Mouse (Mus musculus) CH12.LX (cell line): ENCODE measurements at regions not wholly inside any gene's neighbourhood (a gene's known extent, or its start where the extent isn't known, plus 50 kb on each side); places are given as distances from the start of the nearest gene placed in this dataset.

ENCODE experiments used
- DNase-seq: peaks from one replicate; pipeline ENCODE4 v3.0.0-alpha.2; 2013; ENCODE audit errors: extremely low read depth
- H3K27ac ChIP-seq: 2 replicates; pipeline ENCODE4 v1.5.1; 2012; ENCODE audit warnings: low read depth, mild to moderate bottlenecking, control low read depth, moderate library complexity; ENCODE audit not compliant: insufficient read depth
- H3K27me3 ChIP-seq: replicated peaks from 2 replicates; pipeline ENCODE3; 2012; ENCODE audit warnings: inconsistent platforms
- H3K36me3 ChIP-seq, 2 experiments: replicated peaks in 1 of 2; 2 replicates each; pipeline versions ENCODE3 to v1.6.1; 2012; ENCODE audit warnings: inconsistent platforms in 1 of 2, low read length in 1 of 2, mild to moderate bottlenecking in 1 of 2, mixed read lengths in 1 of 2, moderate library complexity in 1 of 2; ENCODE audit not compliant: control insufficient read depth in 1 of 2, insufficient read depth in 1 of 2
- H3K4me1 ChIP-seq, 2 experiments: 2 replicates each; pipeline ENCODE4 v1.6.1; 2012; ENCODE audit warnings: inconsistent platforms in 1 of 2, moderate library complexity in 1 of 2; ENCODE audit not compliant: insufficient read depth in 2 of 2, control insufficient read depth in 1 of 2
- H3K4me2 ChIP-seq: 2 replicates; pipeline ENCODE4 v1.6.1; 2012; ENCODE audit warnings: low read depth, mild to moderate bottlenecking, control low read depth; ENCODE audit not compliant: poor library complexity, insufficient read depth, severe bottlenecking
- H3K4me3 ChIP-seq, 3 experiments: fragments of 150-350 bp in 1 of 3; sonication (generic) in 1 of 3; replicated peaks in 1 of 3; 2 replicates each; pipeline versions ENCODE3 to v1.5.1; 2011 to 2012; ENCODE audit warnings: low read depth in 2 of 3, low read length in 2 of 3, mild to moderate bottlenecking in 2 of 3, moderate library complexity in 2 of 3, control low read depth in 1 of 3, improper control_type of control experiment in 1 of 3, inconsistent platforms in 1 of 3, mixed read lengths in 1 of 3; ENCODE audit not compliant: poor library complexity in 1 of 3
- H3K79me2 ChIP-seq: replicated peaks from 2 replicates; pipeline ENCODE4 v1.6.1; 2012; ENCODE audit warnings: mild to moderate bottlenecking, moderate library complexity; ENCODE audit not compliant: control insufficient read depth, poor library complexity, insufficient read depth, severe bottlenecking; ENCODE audit errors: extremely low read depth
- H3K9ac ChIP-seq: 2 replicates; pipeline ENCODE4 v1.6.1; 2012; ENCODE audit warnings: low read depth, mild to moderate bottlenecking, control low read depth, moderate library complexity; ENCODE audit not compliant: insufficient read depth
- H3K9me3 ChIP-seq: replicated peaks from 2 replicates; pipeline ENCODE3; 2012; ENCODE audit warnings: low read length, inconsistent platforms, mixed read lengths
- BHLHE40 ChIP-seq: IDR thresholded peaks from 2 replicates; pipeline ENCODE4 v1.6.1; 2011; ENCODE audit warnings: mild to moderate bottlenecking, low read depth, low read length, improper control_type of control experiment
- CHD2 ChIP-seq: IDR thresholded peaks from 2 replicates; pipeline ENCODE4 v1.6.1; 2011; ENCODE audit warnings: low read length, improper control_type of control experiment
- CTCF ChIP-seq, 2 experiments: IDR thresholded peaks in 1 of 2; conservative IDR thresholded peaks in 1 of 2; 2 replicates each; pipeline ENCODE4 v1.5.1; 2011 to 2012; ENCODE audit warnings: low read depth in 2 of 2, low read length in 2 of 2, improper control_type of control experiment in 1 of 2, inconsistent platforms in 1 of 2, mild to moderate bottlenecking in 1 of 2, moderate library complexity in 1 of 2
- E2F4 ChIP-seq: IDR thresholded peaks from 2 replicates; pipeline ENCODE4 v1.6.1; 2011; ENCODE audit warnings: low read depth, low read length, improper control_type of control experiment; ENCODE audit not compliant: insufficient replicate concordance
- ELF1 ChIP-seq: IDR thresholded peaks from 2 replicates; pipeline ENCODE4 v1.6.1; 2014; ENCODE audit warnings: low read depth, mild to moderate bottlenecking, inconsistent platforms, low read length, improper control_type of control experiment
- EP300 ChIP-seq: IDR thresholded peaks from 2 replicates; pipeline ENCODE4 v1.6.1; 2011; ENCODE audit warnings: low read length, improper control_type of control experiment
- IRF4 ChIP-seq: IDR thresholded peaks from 2 replicates; pipeline ENCODE4 v1.6.1; 2014; ENCODE audit warnings: low read depth, mild to moderate bottlenecking, inconsistent platforms, low read length, improper control_type of control experiment
- JUN ChIP-seq: IDR thresholded peaks from 2 replicates; pipeline ENCODE4 v1.6.1; 2011; ENCODE audit warnings: low read depth, mild to moderate bottlenecking, low read length, improper control_type of control experiment, moderate library complexity; ENCODE audit not compliant: insufficient read depth
- JUND ChIP-seq: conservative IDR thresholded peaks from 2 replicates; pipeline ENCODE4 v1.6.1; 2011; ENCODE audit warnings: low read depth, low read length, improper control_type of control experiment
- MAFK ChIP-seq: IDR thresholded peaks from 2 replicates; pipeline ENCODE4 v1.6.1; 2011; ENCODE audit warnings: low read length, improper control_type of control experiment; ENCODE audit not compliant: insufficient replicate concordance
- MAX ChIP-seq: IDR thresholded peaks from 2 replicates; pipeline ENCODE4 v1.6.1; 2011; ENCODE audit warnings: low read length, improper control_type of control experiment
- MAZ ChIP-seq: IDR thresholded peaks from 2 replicates; pipeline ENCODE4 v1.6.1; 2012; ENCODE audit warnings: low read depth, mild to moderate bottlenecking, inconsistent platforms, low read length, improper control_type of control experiment, moderate library complexity
- MEF2A ChIP-seq: IDR thresholded peaks from 2 replicates; pipeline ENCODE4 v1.6.1; 2014; ENCODE audit warnings: low read depth, mild to moderate bottlenecking, inconsistent platforms, low read length, improper control_type of control experiment, borderline replicate concordance
- NELFE ChIP-seq: IDR thresholded peaks from 2 replicates; pipeline ENCODE4 v1.6.1; 2011; ENCODE audit warnings: low read depth, low read length, improper control_type of control experiment
- NRF1 ChIP-seq: IDR thresholded peaks from 2 replicates; pipeline ENCODE4 v1.6.1; 2014; ENCODE audit warnings: low read depth, mild to moderate bottlenecking, inconsistent platforms, low read length, improper control_type of control experiment, moderate library complexity
- PAX5 ChIP-seq: IDR thresholded peaks from 2 replicates; pipeline ENCODE4 v1.6.1; 2012; ENCODE audit warnings: low read length, inconsistent platforms, mixed read lengths
- POLR2A ChIP-seq: IDR thresholded peaks from 2 replicates; pipeline ENCODE4 v1.6.1; 2011; ENCODE audit warnings: low read depth, mild to moderate bottlenecking, improper control_type of control experiment, low read length
- RCOR1 ChIP-seq: conservative IDR thresholded peaks from 2 replicates; pipeline ENCODE4 v1.6.1; 2012; ENCODE audit warnings: low read depth, mild to moderate bottlenecking, inconsistent platforms, low read length, improper control_type of control experiment
- TBP ChIP-seq: conservative IDR thresholded peaks from 2 replicates; pipeline ENCODE4 v1.6.1; 2011; ENCODE audit warnings: low read depth, low read length, improper control_type of control experiment
- TCF12 ChIP-seq: IDR thresholded peaks from 2 replicates; pipeline ENCODE4 v1.6.1; 2014; ENCODE audit warnings: low read depth, mild to moderate bottlenecking, inconsistent platforms, low read length, improper control_type of control experiment
- UBTF ChIP-seq: IDR thresholded peaks from 2 replicates; pipeline ENCODE4 v1.6.1; 2012; ENCODE audit warnings: low read depth, mild to moderate bottlenecking, inconsistent platforms, low read length, improper control_type of control experiment, moderate library complexity
- USF2 ChIP-seq: conservative IDR thresholded peaks from 2 replicates; pipeline ENCODE4 v1.6.1; 2011; ENCODE audit warnings: low read depth, low read length, improper control_type of control experiment
- ZKSCAN1 ChIP-seq: IDR thresholded peaks from 2 replicates; pipeline ENCODE4 v1.6.1; 2012; ENCODE audit warnings: low read depth, inconsistent platforms, low read length, improper control_type of control experiment, borderline replicate concordance
- ZNF384 ChIP-seq: IDR thresholded peaks from 2 replicates; pipeline ENCODE4 v1.6.1; 2012; ENCODE audit warnings: low read depth, low read length, improper control_type of control experiment, inconsistent platforms
- dilution Hi-C: fragments of 300-500 bp; cut with MboI; formaldehyde crosslinking; loops from 2 replicates; pipeline ENCODE4 v1.14.3; 2020; ENCODE audit warnings: low sequenced_read_pairs; ENCODE audit not compliant: extremely low pct_unique_long_range_greater_than_20kb, extremely low pct_ligation_motif_present
- in situ Hi-C: fragments of 300-500 bp; cut with MboI; formaldehyde crosslinking; loops from 3 replicates; pipeline ENCODE4 v1.14.3; 2019; ENCODE audit warnings: low sequenced_read_pairs, low pct_ligation_motif_present, low pct_unique_long_range_greater_than_20kb, mixed read lengths

GRCm38 (mm10) chr10:17080818-17081217, 642.2 kb upstream of the Cited2 start:
- Histone ChIP-seq H3K9ac (no peak overlapping the region), H3K79me2 (no peaks in the 10 kb centered on the region), H3K4me1 (no peaks in the 10 kb centered on the region), H3K27ac (no peak overlapping the region), H3K36me3 (no peaks in the 10 kb centered on the region), H3K4me3 (no peak overlapping the region), H3K27me3 (no peaks in the 10 kb centered on the region), H3K4me2 (no peak overlapping the region), H3K9me3 (no peaks in the 10 kb centered on the region)
- no peak for DNase-seq
- in situ Hi-C loops = no loop called here
- dilution Hi-C loops = no loop called here
- no peak for TF ChIP-seq BHLHE40
- TF ChIP-seq MEF2A = no peak
- TF ChIP-seq NRF1 = no peak
- TF ChIP-seq RCOR1 = no peak
- TF ChIP-seq IRF4 = no peak
- no peak for TF ChIP-seq ZNF384
- no peak for TF ChIP-seq CHD2

- no peaks in the 10 kb centered on the region for H3K4me1 ChIP-seq
- no peak overlapping the region for H3K9ac ChIP-seq
- H3K9me3 ChIP-seq = no peaks in the 10 kb centered on the region
- no peaks in the 10 kb centered on the region for H3K36me3 ChIP-seq
- no peak for TF ChIP-seq EP300
- TF ChIP-seq JUND = no peak
- H3K79me2 ChIP-seq = no peaks in the 10 kb centered on the region
- in situ Hi-C loops (no loop called here), dilution Hi-C loops (no loop called here)
- H3K4me2 ChIP-seq = no peak overlapping the region
- no peak overlapping the region for H3K4me3 ChIP-seq
- H3K27me3 ChIP-seq = no peaks in the 10 kb centered on the region
- no peak for DNase-seq
- H3K27ac ChIP-seq = no peak overlapping the region
These were observed 640.1 kb upstream of the Cited2 start for GRCm38 (mm10) chr10:17082926-17083325.

GRCm38 (mm10) chr10:17102065-17102464, 621.0 kb upstream of the Cited2 start:
- Histone ChIP-seq H3K4me2 (no peak overlapping the region), H3K4me1 (no peaks in the 10 kb centered on the region), H3K79me2 (no peaks in the 10 kb centered on the region), H3K36me3 (no peaks in the 10 kb centered on the region), H3K27me3 (no peaks in the 10 kb centered on the region), H3K9ac (no peak overlapping the region), H3K4me3 (no peak overlapping the region), H3K27ac (no peak overlapping the region), H3K9me3 (no peaks in the 10 kb centered on the region)
- TF ChIP-seq UBTF (no peak), ZKSCAN1 (no peak), TBP (no peak), NRF1 (no peak), USF2 (no peak), CHD2 (no peak), TCF12 (no peak), NELFE (no peak), PAX5 (no peak), POLR2A (no peak), MAFK (no peak), MEF2A (no peak), ELF1 (no peak), E2F4 (no peak), JUN (no peak), CTCF (conservative IDR thresholded peaks at IDR 0.05 in 1 of 2, IDR thresholded peaks at IDR 0.05 in 1 of 2; ENCODE audit: low read depth in 2 of 2, low read length in 2 of 2) (no peak), MAX (no peak), MAZ (no peak)
- DNase-seq = no peak
- in situ Hi-C loops = no loop called here
- dilution Hi-C loops = no loop called here
